Mouse (Mus musculus) heart, embryonic 12.5 days (tissue): ENCODE data around the gene Gltpd2. TPM values are rescaled to one million over a fixed set of nuclear protein-coding genes. Genes with fewer than 3 reads are reported as not detected.

Experiments used
- ATAC-seq: fragments of 200-750 bp; cut with Nextera tagmentation; 2 replicates; pipeline ENCODE4 v1.8.0; 2017; ENCODE audit warnings: moderate TSS enrichment, moderate library complexity; ENCODE audit not compliant: insufficient number of reproducible peaks, low FRiP score
- H3K27ac ChIP-seq: fragments of 300-500 bp; sonication (generic); 2 replicates; pipeline ENCODE4 v1.5.1; 2016; ENCODE audit warnings: mild to moderate bottlenecking, moderate library complexity; ENCODE audit not compliant: poor library complexity, severe bottlenecking
- H3K27me3 ChIP-seq: fragments of 300-500 bp; sonication (generic); replicated peaks from 2 replicates; pipeline ENCODE4 v1.6.1; 2016; ENCODE audit warnings: mild to moderate bottlenecking, moderate library complexity
- H3K36me3 ChIP-seq: fragments of 300-500 bp; sonication (generic); 2 replicates; pipeline ENCODE4 v1.6.1; 2016; ENCODE audit warnings: mild to moderate bottlenecking, moderate library complexity
- H3K4me1 ChIP-seq: fragments of 300-500 bp; sonication (generic); replicated peaks from 2 replicates; pipeline ENCODE4 v1.6.1; 2016; ENCODE audit warnings: mild to moderate bottlenecking
- H3K4me2 ChIP-seq: fragments of 300-500 bp; sonication (generic); 2 replicates; pipeline ENCODE4 v1.6.1; 2016; ENCODE audit warnings: mild to moderate bottlenecking, moderate library complexity
- H3K4me3 ChIP-seq: fragments of 300-500 bp; sonication (generic); 2 replicates; pipeline ENCODE4 v1.5.1; 2016; ENCODE audit warnings: mild to moderate bottlenecking
- H3K9ac ChIP-seq: fragments of 300-500 bp; sonication (generic); 2 replicates; pipeline ENCODE4 v1.6.1; 2016; ENCODE audit warnings: mild to moderate bottlenecking, moderate library complexity
- H3K9me3 ChIP-seq: fragments of 300-500 bp; sonication (generic); replicated peaks from 2 replicates; pipeline ENCODE4 v1.6.1; 2016; ENCODE audit warnings: mild to moderate bottlenecking, moderate library complexity
- WGBS: fragments of 180-500 bp; shearing (Covaris S2); methylation state at CpG from one replicate; pipeline ENCODE4 v1.1.7; 2016; 5-methylcytosine and 5-hydroxymethylcytosine counted together
- polyA plus RNA-seq: library from polyadenylated mRNA; unstranded; fragments of >200 nt; fragmentation: Nextera tagmentation; extraction: Ambion mirVana; gene quantifications from 2 replicates; pipeline ENCODE4 v1.2.1, GENCODE M21; 2016

The Gltpd2 gene
- polyA plus RNA-seq, 1 experiment from 2014 or later, result 0.65 TPM

DNA sequence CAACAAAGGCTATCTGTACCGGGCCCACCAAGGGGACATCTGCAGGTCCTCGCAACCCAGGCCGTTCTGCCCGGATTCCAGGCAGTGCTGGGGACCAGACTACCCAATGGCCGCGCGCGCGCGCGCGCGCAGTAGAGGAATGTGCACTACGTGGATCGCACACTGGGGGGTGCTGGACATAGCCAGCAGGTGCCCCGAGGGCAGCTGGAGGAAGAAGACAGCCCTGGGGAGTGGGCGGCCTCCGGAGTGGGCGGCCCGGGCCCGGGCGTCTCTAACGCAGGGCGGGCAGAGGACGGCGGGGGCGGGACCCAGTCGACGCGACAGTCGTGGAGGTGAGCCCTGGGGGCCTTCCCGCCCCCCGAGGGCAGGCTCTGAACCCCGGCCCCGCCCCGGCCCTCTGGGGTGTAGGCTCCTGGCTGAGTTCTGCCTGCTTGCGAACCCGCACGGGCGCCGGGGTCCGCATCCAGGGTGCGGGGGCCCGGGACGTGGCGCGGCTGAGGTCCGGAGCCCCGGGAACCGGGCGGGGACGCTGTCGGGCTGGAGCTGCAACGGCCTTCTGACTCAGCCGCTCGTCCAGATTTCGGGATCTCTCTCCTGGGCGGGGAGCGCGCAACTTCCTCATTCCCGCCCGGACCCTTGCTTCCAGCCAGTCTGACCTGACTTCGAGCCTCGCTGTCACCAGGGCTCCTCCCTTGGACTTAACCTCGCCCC is 21.0 kb downstream of the Gltpd2 start, which contains the start of gene Pld2:
Gene Pld2 (plus strand): TSS at position 188 of the 711 bp plus-strand sequence.
- WGBS, result under 1% methylated on average over 58 of the region's 65 CpGs
- Histone ChIP-seq H3K4me1 (peaks cover 24% of the 10 kb centered on the region), H3K9ac (peak within 1 kb of the TSS; percentile 83), H3K27ac (peak within 1 kb of the TSS; percentile 66), H3K9me3 (no peaks in the 10 kb centered on the region), H3K4me2 (peak within 1 kb of the TSS; percentile 69), H3K27me3 (peaks cover 3% of the 10 kb centered on the region; the same call in 1 of the 2 replicates), H3K4me3 (peak within 1 kb of the TSS; percentile 68), H3K36me3 (peaks cover 15% of the 10 kb centered on the region)
- peak; percentile 95 for ATAC-seq

DNA sequence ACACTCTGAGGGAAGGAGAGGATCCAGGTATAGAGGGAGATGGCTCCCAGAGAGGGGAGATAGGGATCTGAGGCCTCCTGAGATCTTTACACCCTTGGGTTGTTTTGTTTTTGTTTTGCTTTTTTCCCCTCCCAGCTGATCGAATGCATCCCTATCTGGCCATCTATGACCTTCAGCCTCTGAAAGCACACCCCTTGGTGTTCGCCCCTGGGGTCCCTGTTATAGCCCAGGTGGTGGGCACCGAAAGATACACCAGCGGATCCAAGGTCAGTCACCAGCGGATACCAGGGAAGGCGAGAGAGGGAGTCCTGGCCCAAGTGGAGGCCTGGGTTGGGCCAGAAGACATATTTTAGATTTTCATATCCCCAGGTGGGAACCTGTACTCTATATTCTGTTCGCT is 21.9 kb downstream of the Gltpd2 start:
- H3K4me1 ChIP-seq, result peaks cover 24% of the 10 kb centered on the region
- peaks cover 3% of the 10 kb centered on the region; the same call in 1 of the 2 replicates for H3K27me3 ChIP-seq
- H3K4me3 ChIP-seq, result peak overlapping the region; percentile 68
- H3K9ac ChIP-seq, result peak overlapping the region; percentile 83; the same call in 1 of the 2 replicates
- H3K36me3 ChIP-seq, result peaks cover 19% of the 10 kb centered on the region
- ATAC-seq, result no peak
- 84% methylated on average over 7 of the region's 7 CpGs for WGBS
- no peaks in the 10 kb centered on the region for H3K9me3 ChIP-seq
- no peak overlapping the region for H3K27ac ChIP-seq
- peak overlapping the region; percentile 69 for H3K4me2 ChIP-seq

DNA sequence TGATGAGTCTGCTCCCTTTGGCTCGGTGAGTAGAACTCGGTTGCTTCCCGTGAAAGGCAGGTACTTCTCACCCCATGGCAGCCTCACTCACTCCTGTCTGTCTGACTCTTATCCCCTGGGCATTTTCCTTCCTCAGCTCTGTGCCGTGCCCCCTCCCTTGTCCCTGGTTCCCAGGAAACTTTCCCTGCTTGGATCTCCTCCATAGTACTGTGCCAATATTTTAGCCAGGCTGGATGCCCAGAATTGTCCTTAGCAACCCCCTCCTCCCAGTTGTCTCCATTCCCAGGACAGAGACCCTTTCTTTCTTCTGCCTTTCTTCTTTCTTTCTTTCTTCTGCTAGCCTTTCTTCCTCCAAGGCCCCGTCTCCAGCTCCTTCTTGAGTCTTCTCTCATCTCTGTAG is 22.4 kb downstream of the Gltpd2 start:
- Histone ChIP-seq H3K9ac (peak overlapping the region; percentile 23; the same call in 1 of the 2 replicates), H3K27me3 (peaks cover 3% of the 10 kb centered on the region; the same call in 1 of the 2 replicates), H3K4me3 (no peak overlapping the region), H3K27ac (peak overlapping the region; percentile 8; the same call in 1 of the 2 replicates), H3K4me1 (peaks cover 24% of the 10 kb centered on the region), H3K36me3 (peaks cover 22% of the 10 kb centered on the region), H3K4me2 (peak overlapping the region; percentile 69; the same call in 1 of the 2 replicates), H3K9me3 (no peaks in the 10 kb centered on the region)
- WGBS, result 64% methylated on average over 5 of the region's 5 CpGs
- no peak for ATAC-seq

DNA sequence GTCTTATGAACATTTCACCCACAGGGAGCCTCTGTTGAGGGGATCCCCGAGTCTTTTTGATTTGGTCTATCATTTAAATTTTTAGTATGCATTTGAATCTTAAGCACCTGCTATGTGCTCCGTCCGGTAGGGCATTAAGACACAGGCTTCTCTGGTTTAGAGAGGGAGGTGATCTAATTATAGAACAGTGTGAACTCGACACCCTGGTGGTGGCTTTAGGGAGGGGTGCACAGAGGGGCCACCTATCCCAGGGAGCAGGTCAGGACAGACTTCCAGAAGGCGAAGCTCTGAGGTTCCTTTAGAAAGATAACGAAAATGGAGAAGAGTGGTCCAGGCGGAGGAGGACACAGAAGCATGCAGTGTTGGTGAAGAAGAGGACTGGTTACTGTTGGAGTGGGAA is 25.5 kb downstream of the Gltpd2 start:
- Histone ChIP-seq H3K9ac (no peak overlapping the region), H3K4me2 (peak overlapping the region; percentile 37), H3K36me3 (peaks cover 22% of the 10 kb centered on the region), H3K27ac (peak overlapping the region; percentile 41; the same call in 1 of the 2 replicates), H3K27me3 (no peaks in the 10 kb centered on the region), H3K9me3 (no peaks in the 10 kb centered on the region), H3K4me3 (no peak overlapping the region), H3K4me1 (peaks cover 21% of the 10 kb centered on the region)
- no peak for ATAC-seq
- 32% methylated on average over 7 of the region's 7 CpGs for WGBS

DNA sequence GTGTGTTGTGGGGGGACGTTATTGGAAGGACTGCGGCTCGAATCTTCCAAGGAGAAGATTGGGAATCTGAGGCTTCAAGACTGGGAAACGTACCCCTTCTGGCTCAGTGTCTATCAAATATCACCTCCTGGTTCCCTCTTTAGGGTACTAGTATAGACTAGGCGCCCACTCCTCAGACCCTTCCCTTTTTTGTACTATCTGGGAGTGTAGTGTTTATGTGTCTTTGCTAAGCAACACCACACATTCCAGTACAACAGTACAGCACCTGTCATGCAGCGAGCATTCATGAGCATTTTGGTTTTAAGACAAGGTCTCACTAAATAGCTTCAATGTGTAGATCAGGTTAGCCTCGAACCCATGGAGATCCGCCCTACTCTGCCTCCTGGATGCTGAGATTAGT is 32.5 kb downstream of the Gltpd2 start:
- WGBS, result 81% methylated on average over 8 of the region's 8 CpGs

DNA sequence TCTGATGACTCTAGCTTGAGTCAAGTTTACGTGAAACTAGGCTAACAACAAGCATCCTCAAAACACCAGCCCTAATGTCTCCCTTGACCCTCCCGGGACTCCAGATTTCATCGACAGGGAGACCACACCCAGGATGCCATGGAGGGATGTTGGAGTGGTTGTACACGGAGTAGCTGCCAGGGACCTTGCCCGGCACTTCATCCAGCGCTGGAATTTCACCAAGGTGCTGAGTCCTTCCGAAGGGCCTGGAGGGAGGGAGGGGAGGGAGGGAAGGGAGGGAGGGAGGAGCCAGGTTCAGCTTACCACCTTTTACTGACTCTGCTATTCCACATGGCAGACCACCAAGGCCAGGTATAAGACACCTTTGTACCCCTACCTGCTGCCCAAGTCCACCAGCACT is 34.9 kb downstream of the Gltpd2 start:
- no peak overlapping the region for H3K27ac ChIP-seq
- H3K4me2 ChIP-seq, result no peak overlapping the region
- peaks cover 4% of the 10 kb centered on the region; the same call in 1 of the 2 replicates for H3K27me3 ChIP-seq
- H3K36me3 ChIP-seq, result peaks cover 54% of the 10 kb centered on the region
- ATAC-seq, result no peak
- no peak overlapping the region for H3K4me3 ChIP-seq
- no peaks in the 10 kb centered on the region for H3K9me3 ChIP-seq
- no peak overlapping the region for H3K9ac ChIP-seq
- H3K4me1 ChIP-seq, result no peaks in the 10 kb centered on the region
- WGBS, result 31% methylated on average over 6 of the region's 7 CpGs

More for the DNA sequence above, 32.5 kb downstream of the Gltpd2 start:
- Histone ChIP-seq H3K4me1 (no peaks in the 10 kb centered on the region), H3K27me3 (peaks cover 4% of the 10 kb centered on the region; the same call in 1 of the 2 replicates), H3K36me3 (peaks cover 38% of the 10 kb centered on the region), H3K4me3 (no peak overlapping the region), H3K27ac (no peak overlapping the region), H3K4me2 (no peak overlapping the region), H3K9me3 (no peaks in the 10 kb centered on the region), H3K9ac (no peak overlapping the region)
- ATAC-seq, result no peak

DNA sequence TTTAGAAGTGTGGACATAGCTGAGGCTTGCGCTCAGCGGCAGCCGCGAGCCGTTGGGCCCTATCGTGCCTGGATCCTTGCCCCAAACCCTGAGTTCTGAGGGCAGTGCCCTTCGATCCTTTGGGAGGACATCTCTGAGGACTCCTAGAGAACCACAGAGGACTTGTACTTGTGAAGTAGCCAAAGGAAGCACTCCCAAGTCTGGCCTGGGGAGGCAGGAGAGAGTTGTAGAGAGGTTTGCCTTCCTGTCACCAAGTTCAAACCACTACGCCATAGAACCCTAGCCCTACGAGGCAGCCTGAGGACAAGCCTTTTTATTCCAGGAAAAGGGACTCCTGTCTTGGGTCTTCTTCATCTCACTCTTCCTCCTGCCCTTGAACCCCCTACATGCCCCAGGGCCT is 38.5 kb downstream of the Gltpd2 start:
- no peak overlapping the region for H3K9ac ChIP-seq
- 84% methylated on average over 9 of the region's 9 CpGs for WGBS

DNA sequence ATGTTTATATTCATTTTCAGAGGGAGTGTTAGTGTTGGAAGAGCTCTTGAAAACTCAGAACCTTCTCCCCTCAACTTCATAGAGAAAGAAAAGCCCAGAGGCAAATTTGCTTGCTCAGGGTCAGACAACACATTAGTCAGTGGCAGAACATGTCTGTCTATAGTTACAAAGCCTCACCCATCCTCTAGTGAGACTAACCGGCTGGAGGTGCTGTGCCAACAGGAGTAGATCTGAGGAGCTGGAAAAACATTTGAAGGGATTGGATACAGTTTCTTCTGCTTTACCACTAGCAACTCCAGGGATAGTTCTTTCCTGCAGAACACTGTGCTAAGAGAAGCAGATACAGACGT is 42.9 kb downstream of the Gltpd2 start:
- Histone ChIP-seq H3K4me1 (peaks cover 36% of the 10 kb centered on the region), H3K27ac (peak overlapping the region; percentile 88), H3K9ac (peak overlapping the region; percentile 94), H3K36me3 (peaks cover 15% of the 10 kb centered on the region), H3K27me3 (no peaks in the 10 kb centered on the region), H3K9me3 (no peaks in the 10 kb centered on the region), H3K4me3 (peak overlapping the region; percentile 91), H3K4me2 (peak overlapping the region; percentile 92)
- WGBS, result 3% methylated on average over 2 of the region's 2 CpGs
- peak; percentile 8 for ATAC-seq

More for the DNA sequence above, 38.5 kb downstream of the Gltpd2 start:
- Histone ChIP-seq H3K9me3 (no peaks in the 10 kb centered on the region), H3K36me3 (peaks cover 50% of the 10 kb centered on the region), H3K27ac (no peak overlapping the region), H3K27me3 (peaks cover 2% of the 10 kb centered on the region; the same call in 1 of the 2 replicates), H3K4me3 (no peak overlapping the region), H3K4me1 (peaks cover 6% of the 10 kb centered on the region), H3K4me2 (no peak overlapping the region)
- no peak for ATAC-seq

DNA sequence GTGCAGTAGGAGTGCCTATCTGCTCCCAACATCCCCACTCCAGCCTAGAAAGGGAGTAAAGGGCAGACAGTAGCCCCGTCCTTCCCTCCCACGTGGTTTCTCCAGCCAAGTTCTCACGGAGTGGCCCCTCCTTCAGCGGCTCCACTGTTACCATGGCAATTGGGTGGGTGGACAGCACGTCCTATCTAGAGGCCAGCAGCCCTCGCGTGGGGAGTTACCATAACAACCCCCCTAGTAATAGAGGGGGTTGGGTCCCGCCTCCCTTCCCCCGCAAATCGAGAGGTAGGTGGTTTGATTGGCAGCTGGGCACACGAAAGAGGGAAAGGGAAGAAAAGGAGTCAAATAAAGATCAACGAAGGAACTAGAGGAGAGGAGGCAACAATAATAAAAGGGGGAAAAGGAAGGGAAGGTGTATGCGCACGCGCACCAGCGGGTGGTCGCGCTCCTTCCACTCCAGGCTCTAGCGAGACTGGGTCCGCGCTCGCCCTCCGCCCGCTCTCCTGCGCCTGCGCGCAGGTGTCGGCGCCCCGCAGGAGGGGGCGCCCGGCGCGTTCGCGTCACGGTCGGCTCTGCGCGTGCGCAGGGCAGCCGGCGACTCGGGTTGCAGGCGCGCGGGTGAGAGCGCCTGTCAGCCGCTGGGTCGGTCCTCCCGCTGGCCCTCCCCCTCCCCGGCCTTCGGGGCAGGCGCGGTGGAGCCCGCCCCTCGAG is 43.4 kb downstream of the Gltpd2 start, which contains the start of gene Mink1:
Gene Mink1 (plus strand): TSS at position 595 of the 708 bp plus-strand sequence.
- peak; percentile 93 for ATAC-seq
- H3K4me1 ChIP-seq, result peaks cover 39% of the 10 kb centered on the region
- no peaks in the 10 kb centered on the region for H3K27me3 ChIP-seq
- under 1% methylated on average over 55 of the region's 57 CpGs for WGBS
- peak within 1 kb of the TSS; percentile 92 for H3K4me2 ChIP-seq
- peak within 1 kb of the TSS; percentile 88 for H3K27ac ChIP-seq
- H3K9ac ChIP-seq, result peak within 1 kb of the TSS; percentile 94
- H3K9me3 ChIP-seq, result no peaks in the 10 kb centered on the region
- H3K4me3 ChIP-seq, result peak within 1 kb of the TSS; percentile 91
- peaks cover 10% of the 10 kb centered on the region for H3K36me3 ChIP-seq

DNA sequence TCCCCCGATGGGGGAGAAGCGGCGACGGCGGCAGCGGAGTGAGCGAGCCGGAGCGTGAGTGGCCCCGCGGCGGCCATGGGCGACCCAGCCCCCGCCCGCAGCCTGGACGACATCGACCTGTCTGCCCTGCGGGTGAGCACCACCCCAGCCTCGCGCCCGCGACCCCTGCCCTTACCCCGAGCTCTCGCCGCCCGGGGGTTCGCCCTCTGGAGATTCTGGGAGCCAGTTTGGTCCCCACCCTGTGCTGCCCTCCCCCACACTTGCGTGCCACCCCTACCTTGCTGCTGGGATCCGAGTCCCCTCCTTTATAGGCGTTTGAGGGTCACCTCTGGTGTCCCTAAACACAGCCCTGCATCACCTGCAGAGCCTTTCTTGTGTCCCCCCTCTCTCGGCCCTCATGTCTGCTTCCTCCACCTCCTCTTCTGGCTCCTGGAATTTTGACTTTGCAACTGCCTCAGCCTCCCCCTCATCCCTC is 44.0 kb downstream of the Gltpd2 start:
- peak overlapping the region; percentile 92 for H3K4me2 ChIP-seq
- H3K4me1 ChIP-seq, result peaks cover 39% of the 10 kb centered on the region
- no peaks in the 10 kb centered on the region for H3K9me3 ChIP-seq
- ATAC-seq, result no peak
- H3K27me3 ChIP-seq, result no peaks in the 10 kb centered on the region
- peak overlapping the region; percentile 91 for H3K4me3 ChIP-seq
- peaks cover 6% of the 10 kb centered on the region for H3K36me3 ChIP-seq
- H3K9ac ChIP-seq, result peak overlapping the region; percentile 94
- H3K27ac ChIP-seq, result peak overlapping the region; percentile 88
- 0% methylated on average over 20 of the region's 31 CpGs for WGBS
